Mouse (Mus musculus): ENCODE measurements around the gene Rab5if.
"Not testable (repeated sequence)": the region's sequence is repeated elsewhere in the genome, so short reads cannot be mapped to it uniquely, and the experiment has no call there.

DNA sequence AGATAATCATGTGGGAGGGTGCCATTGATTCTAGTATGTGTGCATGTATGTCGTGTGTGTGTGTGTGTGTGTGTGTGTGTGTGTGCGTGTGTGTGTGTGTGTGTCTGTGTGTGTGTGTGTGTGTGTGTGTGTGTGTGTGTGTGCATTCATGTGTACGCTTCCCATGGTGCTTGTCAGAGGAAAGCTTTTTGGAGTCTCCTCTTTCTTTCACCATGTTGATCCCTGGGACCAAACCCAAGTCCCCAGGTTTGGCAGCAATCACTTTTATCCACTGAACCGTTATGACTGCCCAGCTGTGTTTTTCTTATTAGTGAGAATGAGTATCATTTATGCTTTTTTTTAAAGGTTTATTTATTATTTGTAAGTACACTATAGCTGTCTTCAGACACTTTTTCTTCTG, 39.5 kb downstream of the Rab5if start:
- TF ChIP-seq CTCF (IDR thresholded peaks at IDR 0.05; ENCODE audit: low read depth, low read length); POLR2A (IDR thresholded peaks at IDR 0.05; ENCODE audit: borderline replicate concordance, low read depth, low read length): not testable (repeated sequence)
